Mouse (Mus musculus): Measurements from ENCODE around the gene Osm. TPM values are rescaled to one million over a fixed set of nuclear protein-coding genes. Genes with fewer than 3 reads are reported as not detected.

Gene Osm
- total RNA-seq, 1 experiment = 0.98 TPM

- TF ChIP-seq HCFC1 (IDR thresholded peaks at IDR 0.05; ENCODE audit: borderline replicate concordance, insufficient read depth, low read length) = no peak
- no peak for TF ChIP-seq CHD2 (IDR thresholded peaks at IDR 0.05; ENCODE audit: low read depth, low read length)
- TF ChIP-seq ZNF384 (IDR thresholded peaks at IDR 0.05; ENCODE audit: low read depth, low read length) = no peak
- TF ChIP-seq ZC3H11A (IDR thresholded peaks at IDR 0.05; ENCODE audit: borderline replicate concordance, low read depth, low read length) = no peak
- TF ChIP-seq MAFK (IDR thresholded peaks at IDR 0.05; ENCODE audit: insufficient read depth, low read depth, low read length) = no peak
- no peak for DNase-seq (ENCODE audit: low read depth, low spot score)
- Histone ChIP-seq H3K4me3 (ENCODE audit: insufficient read depth in 1 of 2, low read depth in 1 of 2, low read length in 2 of 2, poor library complexity in 1 of 2, severe bottlenecking in 1 of 2) (no peak overlapping the region), H3K9me3 (ENCODE audit: control insufficient read depth, insufficient read depth, low read depth, low read length) (no peaks in the 10 kb centered on the region), H3K36me3 (ENCODE audit: control insufficient read depth, insufficient read depth, low read length, poor library complexity, severe bottlenecking) (peaks cover 25% of the 10 kb centered on the region; the same call in 1 of the 2 replicates), H3K9ac (ENCODE audit: insufficient read depth, low read depth, low read length, poor library complexity, severe bottlenecking) (peak overlapping the region; percentile 42; the same call in 1 of the 2 replicates), H3K27ac (ENCODE audit: insufficient read depth, low read depth, low read length, poor library complexity, severe bottlenecking) (no peak overlapping the region; the same call in 1 of the 2 replicates), H3K4me1 (ENCODE audit: control insufficient read depth in 2 of 2, insufficient read depth in 2 of 2, low read length in 2 of 2, poor library complexity in 1 of 2) (peaks cover 2 to 36% of the 10 kb centered on the region in 2 experiments; a peak in 1 of 4 replicates)
- in situ Hi-C loops (cut with MboI; ENCODE audit: low sequenced_read_pairs in 2 of 2, unreplicated experiment in 2 of 2) = no loop called here
Observed at GRCm38 (mm10) chr11:4216248-4217000, 19.8 kb upstream of the Osm start.

- H3K27ac ChIP-seq (ENCODE audit: insufficient read depth, low read depth, low read length, poor library complexity, severe bottlenecking) = peak within 1 kb of the TSS; percentile 32; the same call in 1 of the 2 replicates
- H3K36me3 ChIP-seq (ENCODE audit: control insufficient read depth, insufficient read depth, low read length, poor library complexity, severe bottlenecking) = peaks cover 22% of the 10 kb centered on the region; the same call in 1 of the 2 replicates
- in situ Hi-C loops (cut with MboI; ENCODE audit: low sequenced_read_pairs in 2 of 2, unreplicated experiment in 2 of 2) = no loop called here
- peak within 1 kb of the TSS; percentile 76 for H3K9ac ChIP-seq (ENCODE audit: insufficient read depth, low read depth, low read length, poor library complexity, severe bottlenecking)
- peak; percentile 98 for DNase-seq (ENCODE audit: low read depth, low spot score)
- no peak for TF ChIP-seq MAFK (IDR thresholded peaks at IDR 0.05; ENCODE audit: insufficient read depth, low read depth, low read length)
- no peak for TF ChIP-seq HCFC1 (IDR thresholded peaks at IDR 0.05; ENCODE audit: borderline replicate concordance, insufficient read depth, low read length)
- no peak for TF ChIP-seq CHD2 (IDR thresholded peaks at IDR 0.05; ENCODE audit: low read depth, low read length)
- TF ChIP-seq ZNF384 (IDR thresholded peaks at IDR 0.05; ENCODE audit: low read depth, low read length) = no peak
- no peak for TF ChIP-seq ZC3H11A (IDR thresholded peaks at IDR 0.05; ENCODE audit: borderline replicate concordance, low read depth, low read length)
- H3K4me1 ChIP-seq (ENCODE audit: control insufficient read depth in 2 of 2, insufficient read depth in 2 of 2, low read length in 2 of 2, poor library complexity in 1 of 2) = peaks cover 2 to 31% of the 10 kb centered on the region in 2 experiments; a peak in 1 of 4 replicates
- no peaks in the 10 kb centered on the region for H3K9me3 ChIP-seq (ENCODE audit: control insufficient read depth, insufficient read depth, low read depth, low read length)
- H3K4me3 ChIP-seq (ENCODE audit: insufficient read depth in 1 of 2, low read depth in 1 of 2, low read length in 2 of 2, poor library complexity in 1 of 2, severe bottlenecking in 1 of 2) = peak within 1 kb of the TSS; percentile 71 to 95
Observed at GRCm38 (mm10) chr11:4217914-4218629, 18.1 kb upstream of the Osm start, which contains the start of gene Castor1. TSS of gene Castor1 (plus strand) at chr11:4218225.

- H3K4me1 ChIP-seq (ENCODE audit: control insufficient read depth in 2 of 2, insufficient read depth in 2 of 2, low read length in 2 of 2, poor library complexity in 1 of 2) = peaks cover 2 to 31% of the 10 kb centered on the region in 2 experiments; a peak in 1 of 4 replicates
- peaks cover 17% of the 10 kb centered on the region; the same call in 1 of the 2 replicates for H3K36me3 ChIP-seq (ENCODE audit: control insufficient read depth, insufficient read depth, low read length, poor library complexity, severe bottlenecking)
- no peak overlapping the region for H3K27ac ChIP-seq (ENCODE audit: insufficient read depth, low read depth, low read length, poor library complexity, severe bottlenecking)
- H3K9ac ChIP-seq (ENCODE audit: insufficient read depth, low read depth, low read length, poor library complexity, severe bottlenecking) = peak overlapping the region; percentile 76
- H3K9me3 ChIP-seq (ENCODE audit: control insufficient read depth, insufficient read depth, low read depth, low read length) = no peaks in the 10 kb centered on the region
- DNase-seq (ENCODE audit: low read depth, low spot score) = no peak
- H3K4me3 ChIP-seq (ENCODE audit: insufficient read depth in 1 of 2, low read depth in 1 of 2, low read length in 2 of 2, poor library complexity in 1 of 2, severe bottlenecking in 1 of 2) = peak overlapping the region; percentile 71 to 95
- TF ChIP-seq ZC3H11A (IDR thresholded peaks at IDR 0.05; ENCODE audit: borderline replicate concordance, low read depth, low read length) (no peak), CHD2 (IDR thresholded peaks at IDR 0.05; ENCODE audit: low read depth, low read length) (no peak), ZNF384 (IDR thresholded peaks at IDR 0.05; ENCODE audit: low read depth, low read length) (no peak), HCFC1 (IDR thresholded peaks at IDR 0.05; ENCODE audit: borderline replicate concordance, insufficient read depth, low read length) (no peak), MAFK (IDR thresholded peaks at IDR 0.05; ENCODE audit: insufficient read depth, low read depth, low read length) (no peak)
- in situ Hi-C loops (cut with MboI; ENCODE audit: low sequenced_read_pairs in 2 of 2, unreplicated experiment in 2 of 2) = no loop called here
Observed at GRCm38 (mm10) chr11:4218637-4219036, 17.6 kb upstream of the Osm start.

- Histone ChIP-seq H3K9me3 (ENCODE audit: control insufficient read depth, insufficient read depth, low read depth, low read length) (no peaks in the 10 kb centered on the region), H3K4me1 (ENCODE audit: control insufficient read depth in 2 of 2, insufficient read depth in 2 of 2, low read length in 2 of 2, poor library complexity in 1 of 2) (peaks cover 1 to 35% of the 10 kb centered on the region in 2 experiments; a peak in 2 of 4 replicates), H3K9ac (ENCODE audit: insufficient read depth, low read depth, low read length, poor library complexity, severe bottlenecking) (peak overlapping the region; percentile 76; the same call in 1 of the 2 replicates), H3K4me3 (ENCODE audit: insufficient read depth in 1 of 2, low read depth in 1 of 2, low read length in 2 of 2, poor library complexity in 1 of 2, severe bottlenecking in 1 of 2) (peak overlapping the region; percentile 71 to 95; a peak in 1 of 4 replicates), H3K27ac (ENCODE audit: insufficient read depth, low read depth, low read length, poor library complexity, severe bottlenecking) (no peak overlapping the region), H3K36me3 (ENCODE audit: control insufficient read depth, insufficient read depth, low read length, poor library complexity, severe bottlenecking) (peaks cover 16% of the 10 kb centered on the region; the same call in 1 of the 2 replicates)
- in situ Hi-C loops (cut with MboI; ENCODE audit: low sequenced_read_pairs in 2 of 2, unreplicated experiment in 2 of 2) = no loop called here
- DNase-seq (ENCODE audit: low read depth, low spot score) = no peak
- TF ChIP-seq ZNF384 (IDR thresholded peaks at IDR 0.05; ENCODE audit: low read depth, low read length) (no peak), ZC3H11A (IDR thresholded peaks at IDR 0.05; ENCODE audit: borderline replicate concordance, low read depth, low read length) (peak; percentile 10; the same call in 1 of the 2 replicates)
Observed at GRCm38 (mm10) chr11:4219317-4219751, 16.9 kb upstream of the Osm start.
